Mouse (Mus musculus) bone marrow macrophage, adult 2 months (primary cell): ENCODE results near the gene Tex22.

Experiments
- CTCF ChIP-seq: IDR thresholded peaks from 2 replicates; pipeline ENCODE4 v1.5.1; 2012; ENCODE audit warnings: low read depth, mild to moderate bottlenecking, low read length, moderate library complexity
- POLR2A ChIP-seq: IDR thresholded peaks from 2 replicates; pipeline ENCODE4 v1.6.1; 2012; ENCODE audit warnings: mild to moderate bottlenecking, low read depth, low read length, borderline replicate concordance

DNA sequence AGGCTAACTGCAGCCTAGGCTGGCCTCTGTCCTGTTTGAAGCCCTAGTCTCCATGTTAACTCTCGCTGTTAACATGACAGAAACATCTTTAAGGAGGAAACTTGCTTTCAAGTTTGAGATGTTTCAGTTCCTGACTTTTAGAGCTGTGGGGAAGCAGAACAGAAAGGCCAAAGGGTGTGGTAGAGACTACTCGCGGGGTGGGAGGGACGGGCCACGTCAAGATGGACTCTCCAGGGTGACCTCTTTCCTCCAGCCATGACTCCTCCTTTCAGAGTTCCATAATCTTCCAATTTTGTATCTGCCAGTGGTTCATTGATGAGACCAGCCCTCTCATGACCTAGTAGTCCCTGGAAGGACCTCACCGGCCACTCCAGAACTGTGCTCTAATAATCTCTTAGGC, 42.9 kb upstream of the Tex22 start:
- TF ChIP-seq POLR2A (no peak), CTCF (no peak)
